Mouse (Mus musculus): ENCODE results near the gene Mcat. TPM values are rescaled to one million over a fixed set of nuclear protein-coding genes. Genes with fewer than 3 reads are reported as not detected.
A peak's percentile ranks its signal among the peaks of the same experiment; 100 is the strongest.

Mcat gene
- total and polyA plus RNA-seq, 3 experiments, result 32.2 to 40.8 (median 38.7) TPM

GRCm38 (mm10) chr15:83573606-83574005 lies 10.0 kb upstream of the Mcat start:
- Histone ChIP-seq H3K79me2 (replicated peaks; ENCODE audit: control insufficient read depth, insufficient read depth, low read length) (no peaks in the 10 kb centered on the region), H3K4me1 (ENCODE audit: control insufficient read depth, insufficient read depth, low read length) (no peaks in the 10 kb centered on the region), H3K4me3 (no peak overlapping the region), H3K9ac (ENCODE audit: low read depth, low read length) (no peak overlapping the region), H3K36me3 (ENCODE audit: control insufficient read depth, insufficient read depth, low read length) (no peaks in the 10 kb centered on the region), H3K27me3 (ENCODE audit: control insufficient read depth, insufficient read depth, low read length) (no peaks in the 10 kb centered on the region), H3K27ac (no peak overlapping the region)
- TF ChIP-seq EP300 (IDR thresholded peaks at IDR 0.05; ENCODE audit: insufficient read depth, low read depth, low read length) (no peak), CTCF (IDR thresholded peaks at IDR 0.05) (no peak), POLR2A (IDR thresholded peaks at IDR 0.05; ENCODE audit: insufficient read depth, low read depth, low read length) (no peak)
- WGBS, result 95% methylated on average over 12 of the region's 12 CpGs
- DNase-seq, result no peak
- intact Hi-C loops (cut with DNase I), result no loop called here

- DNase-seq, result no peak
- Histone ChIP-seq H3K27ac (no peak overlapping the region), H3K27me3 (ENCODE audit: control insufficient read depth, insufficient read depth, low read length) (no peaks in the 10 kb centered on the region), H3K79me2 (replicated peaks; ENCODE audit: control insufficient read depth, insufficient read depth, low read length) (no peaks in the 10 kb centered on the region), H3K36me3 (ENCODE audit: control insufficient read depth, insufficient read depth, low read length) (no peaks in the 10 kb centered on the region), H3K4me3 (no peak overlapping the region), H3K4me1 (ENCODE audit: control insufficient read depth, insufficient read depth, low read length) (no peaks in the 10 kb centered on the region), H3K9ac (ENCODE audit: low read depth, low read length) (no peak overlapping the region)
- TF ChIP-seq CTCF (IDR thresholded peaks at IDR 0.05) (no peak), POLR2A (IDR thresholded peaks at IDR 0.05; ENCODE audit: insufficient read depth, low read depth, low read length) (no peak), EP300 (IDR thresholded peaks at IDR 0.05; ENCODE audit: insufficient read depth, low read depth, low read length) (no peak)
- intact Hi-C loops (cut with DNase I), result no loop called here
- 79% methylated on average over 4 of the region's 4 CpGs for WGBS
Observed at GRCm38 (mm10) chr15:83572132-83572531, 8.5 kb upstream of the Mcat start.

- Histone ChIP-seq H3K27ac (no peak overlapping the region), H3K4me3 (no peak overlapping the region), H3K27me3 (ENCODE audit: control insufficient read depth, insufficient read depth, low read length) (no peaks in the 10 kb centered on the region), H3K4me1 (ENCODE audit: control insufficient read depth, insufficient read depth, low read length) (peaks cover 2% of the 10 kb centered on the region; the same call in 1 of the 2 replicates), H3K9ac (ENCODE audit: low read depth, low read length) (no peak overlapping the region), H3K36me3 (ENCODE audit: control insufficient read depth, insufficient read depth, low read length) (no peaks in the 10 kb centered on the region), H3K79me2 (replicated peaks; ENCODE audit: control insufficient read depth, insufficient read depth, low read length) (no peaks in the 10 kb centered on the region)
- no peak for DNase-seq
- TF ChIP-seq CTCF (IDR thresholded peaks at IDR 0.05) (no peak), EP300 (IDR thresholded peaks at IDR 0.05; ENCODE audit: insufficient read depth, low read depth, low read length) (no peak), POLR2A (IDR thresholded peaks at IDR 0.05; ENCODE audit: insufficient read depth, low read depth, low read length) (no peak)
- intact Hi-C loops (cut with DNase I), result no loop called here
- 73% methylated on average over 5 of the region's 5 CpGs for WGBS
Observed at GRCm38 (mm10) chr15:83571636-83572035, 8.0 kb upstream of the Mcat start.

GRCm38 (mm10) chr15:83570641-83571040 lies 7.1 kb upstream of the Mcat start:
- Histone ChIP-seq H3K4me1 (ENCODE audit: control insufficient read depth, insufficient read depth, low read length) (peaks cover 4% of the 10 kb centered on the region), H3K27me3 (ENCODE audit: control insufficient read depth, insufficient read depth, low read length) (no peaks in the 10 kb centered on the region), H3K4me3 (no peak overlapping the region), H3K79me2 (replicated peaks; ENCODE audit: control insufficient read depth, insufficient read depth, low read length) (no peaks in the 10 kb centered on the region), H3K36me3 (ENCODE audit: control insufficient read depth, insufficient read depth, low read length) (no peaks in the 10 kb centered on the region), H3K9ac (ENCODE audit: low read depth, low read length) (no peak overlapping the region), H3K27ac (no peak overlapping the region)
- intact Hi-C loops (cut with DNase I), result no loop called here
- WGBS, result 63% methylated on average over 2 of the region's 2 CpGs
- DNase-seq, result no peak
- TF ChIP-seq CTCF (IDR thresholded peaks at IDR 0.05) (peak; percentile 50), POLR2A (IDR thresholded peaks at IDR 0.05; ENCODE audit: insufficient read depth, low read depth, low read length) (no peak)

GRCm38 (mm10) chr15:83569682-83570081 lies 6.1 kb upstream of the Mcat start:
- Histone ChIP-seq H3K79me2 (replicated peaks; ENCODE audit: control insufficient read depth, insufficient read depth, low read length) (no peaks in the 10 kb centered on the region), H3K4me3 (no peak overlapping the region), H3K36me3 (ENCODE audit: control insufficient read depth, insufficient read depth, low read length) (no peaks in the 10 kb centered on the region), H3K27ac (no peak overlapping the region), H3K4me1 (ENCODE audit: control insufficient read depth, insufficient read depth, low read length) (peaks cover 6% of the 10 kb centered on the region), H3K27me3 (ENCODE audit: control insufficient read depth, insufficient read depth, low read length) (no peaks in the 10 kb centered on the region), H3K9ac (ENCODE audit: low read depth, low read length) (no peak overlapping the region)
- no peak for DNase-seq
- 69% methylated on average over 11 of the region's 11 CpGs for WGBS
- TF ChIP-seq POLR2A (IDR thresholded peaks at IDR 0.05; ENCODE audit: insufficient read depth, low read depth, low read length) (no peak), EP300 (IDR thresholded peaks at IDR 0.05; ENCODE audit: insufficient read depth, low read depth, low read length) (no peak), CTCF (IDR thresholded peaks at IDR 0.05) (no peak)
- intact Hi-C loops (cut with DNase I), result loop anchor here (5.0 kb wide), 1 partner anchor 38 kb away; no protein-coding TSS in a partner anchor

- WGBS, result 93% methylated on average over 5 of the region's 5 CpGs
- Histone ChIP-seq H3K79me2 (replicated peaks; ENCODE audit: control insufficient read depth, insufficient read depth, low read length) (no peaks in the 10 kb centered on the region), H3K4me3 (no peak overlapping the region), H3K9ac (ENCODE audit: low read depth, low read length) (no peak overlapping the region), H3K4me1 (ENCODE audit: control insufficient read depth, insufficient read depth, low read length) (peaks cover 8% of the 10 kb centered on the region), H3K27ac (no peak overlapping the region), H3K27me3 (ENCODE audit: control insufficient read depth, insufficient read depth, low read length) (no peaks in the 10 kb centered on the region), H3K36me3 (ENCODE audit: control insufficient read depth, insufficient read depth, low read length) (no peaks in the 10 kb centered on the region)
- DNase-seq, result no peak
- TF ChIP-seq EP300 (IDR thresholded peaks at IDR 0.05; ENCODE audit: insufficient read depth, low read depth, low read length), result no peak
- TF ChIP-seq POLR2A (IDR thresholded peaks at IDR 0.05; ENCODE audit: insufficient read depth, low read depth, low read length), result no peak
- no peak for TF ChIP-seq CTCF (IDR thresholded peaks at IDR 0.05)
- intact Hi-C loops (cut with DNase I), result loop anchor here (5.0 kb wide), 1 partner anchor 39 kb away; no protein-coding TSS in a partner anchor
Observed at GRCm38 (mm10) chr15:83568544-83568943, 5.0 kb upstream of the Mcat start.

Data from heart, adult 2 months (tissue).